In the genomic region with DNA sequence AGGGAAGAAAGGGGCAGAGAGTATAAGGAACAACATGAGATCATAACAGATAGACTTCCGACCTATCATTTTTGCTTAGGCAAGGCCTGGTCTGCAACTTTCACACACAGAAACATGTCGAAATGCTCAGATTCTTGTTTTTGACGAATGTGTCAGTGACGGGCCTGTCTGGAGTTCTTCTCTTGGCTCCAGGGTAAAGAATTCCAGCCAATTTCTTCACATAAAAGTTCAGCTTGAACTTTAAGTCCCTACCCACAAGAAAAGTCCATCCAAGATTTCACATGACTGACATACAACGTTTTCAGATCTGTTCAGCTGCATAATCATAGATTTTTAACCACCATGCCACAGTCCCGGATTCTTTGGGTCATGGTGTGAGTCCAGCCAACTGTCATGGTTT, we compare ENCODE assay signal across 26 mouse cellular contexts.
A peak's percentile ranks its signal among the peaks of the same experiment; 100 is the strongest.
DNase-seq lines count a peak whose midpoint lies in the region; ATAC-seq lines count a peak whose summit lies in the region.
"Had no signal": no experiment of that assay in that cellular context is flagged by ENCODE, and none has a peak within 500 bp of the region (broad histone marks: within the 10 kb centered on the region; RNA-seq: fewer than 3 reads in every experiment).

No protein-coding gene starts in this region.

- no peaks in the 10 kb centered on the region for H3K4me1 ChIP-seq in embryonic facial prominence, embryonic 15.5 days
- H3K4me1 ChIP-seq in hindbrain, embryonic 16.5 days (ENCODE audit: control insufficient read depth, insufficient read depth, low read depth, low read length), result no peaks in the 10 kb centered on the region
- H3K4me1 ChIP-seq: embryonic facial prominence, embryonic 12.5 days; forebrain, embryonic 10.5 days; hindbrain, embryonic 15.5 days; limb, embryonic 15.5 days; liver, embryonic 15.5 days had no signal

- DNase-seq in heart, adult 8-10 months (ENCODE audit: low spot score), result peak; percentile 1
- no peak for DNase-seq in heart, postnatal 14 days
- peak; percentile 6 for DNase-seq in 3T3-L1 (ENCODE audit: low read depth, low spot score)
- DNase-seq in lung, postnatal 10 days, result peak; percentile 61
- no peak for DNase-seq in kidney, adult 11 months
- DNase-seq: adrenal gland, adult 2 months; cerebellum, adult 9-11 months; forebrain, postnatal 0 days; gastrocnemius, adult 2 months; heart, adult 2 months; heart, postnatal 4 days; kidney, adult 2 months; kidney, postnatal 10 days; layer of hippocampus, postnatal 36 days; retina, postnatal 1 day; thymus, postnatal 25 days had no signal

- no peaks in the 10 kb centered on the region for H3K9me3 ChIP-seq in embryonic facial prominence, embryonic 15.5 days (replicated peaks)
- peaks cover 2% of the 10 kb centered on the region; the same call in 1 of the 2 replicates for H3K9me3 ChIP-seq in hindbrain, embryonic 16.5 days (ENCODE audit: control insufficient read depth, low read length)
- H3K9me3 ChIP-seq: hindbrain, embryonic 15.5 days; limb, embryonic 15.5 days; liver, embryonic 15.5 days had no signal

- H3K9ac ChIP-seq in embryonic facial prominence, embryonic 15.5 days, result no peak overlapping the region
- no peak overlapping the region for H3K9ac ChIP-seq in hindbrain, embryonic 16.5 days (ENCODE audit: low read depth, low read length)
- H3K9ac ChIP-seq: embryonic facial prominence, embryonic 12.5 days; forebrain, postnatal 0 days; hindbrain, embryonic 15.5 days; limb, embryonic 15.5 days; liver, embryonic 15.5 days had no signal

- no peak overlapping the region for H3K27ac ChIP-seq in embryonic facial prominence, embryonic 15.5 days (replicated peaks)
- no peak overlapping the region for H3K27ac ChIP-seq in hindbrain, embryonic 16.5 days (ENCODE audit: low read depth, low read length)
- H3K27ac ChIP-seq: embryonic facial prominence, embryonic 12.5 days; forebrain, embryonic 10.5 days; gastrocnemius, adult 2 months; heart, adult 2 months; hindbrain, embryonic 15.5 days; layer of hippocampus, adult 2 months; limb, embryonic 15.5 days; liver, embryonic 15.5 days had no signal

- ATAC-seq in embryonic facial prominence, embryonic 15.5 days (ENCODE audit: insufficient number of reproducible peaks, low FRiP score, low TSS enrichment, low read depth), result peak; percentile 29; the same call in 1 of the 2 replicates
- ATAC-seq in hindbrain, embryonic 16.5 days, result no peak
- no peak for ATAC-seq in megakaryocyte-erythroid progenitor cell, adult 5-6 weeks (replicated peaks; ENCODE audit: low FRiP score, low TSS enrichment, poor library complexity, severe bottlenecking)
- ATAC-seq: forebrain, postnatal 0 days; midbrain, embryonic 16.5 days had no signal

- 44% methylated on average over 6 of the region's 6 CpGs for WGBS in embryonic facial prominence, embryonic 15.5 days
- 82% methylated on average over 6 of the region's 6 CpGs for WGBS in hindbrain, embryonic 16.5 days

- H3K27me3 ChIP-seq in embryonic facial prominence, embryonic 15.5 days, result no peaks in the 10 kb centered on the region
- H3K27me3 ChIP-seq in hindbrain, embryonic 16.5 days (replicated peaks; ENCODE audit: control insufficient read depth, insufficient read depth, low read length), result no peaks in the 10 kb centered on the region
- H3K27me3 ChIP-seq: embryonic facial prominence, embryonic 12.5 days; hindbrain, embryonic 15.5 days; limb, embryonic 15.5 days; liver, embryonic 15.5 days had no signal

- no peak overlapping the region for H3K4me2 ChIP-seq in embryonic facial prominence, embryonic 15.5 days (replicated peaks)
- H3K4me2 ChIP-seq in hindbrain, embryonic 16.5 days (ENCODE audit: low read length), result no peak overlapping the region
- H3K4me2 ChIP-seq: embryonic facial prominence, embryonic 12.5 days; hindbrain, embryonic 15.5 days; limb, embryonic 15.5 days; liver, embryonic 15.5 days had no signal

- H3K4me3 ChIP-seq in embryonic facial prominence, embryonic 15.5 days (replicated peaks), result no peak overlapping the region
- no peak overlapping the region for H3K4me3 ChIP-seq in hindbrain, embryonic 16.5 days (ENCODE audit: low read length)
- H3K4me3 ChIP-seq: embryonic facial prominence, embryonic 12.5 days; forebrain, embryonic 10.5 days; gastrocnemius, adult 2 months; heart, adult 2 months; hindbrain, embryonic 15.5 days; layer of hippocampus, adult 2 months; limb, embryonic 15.5 days; liver, embryonic 15.5 days had no signal

- H3K36me3 ChIP-seq in embryonic facial prominence, embryonic 15.5 days, result no peaks in the 10 kb centered on the region
- H3K36me3 ChIP-seq in hindbrain, embryonic 16.5 days (ENCODE audit: control insufficient read depth, insufficient read depth, low read length), result no peaks in the 10 kb centered on the region
- H3K36me3 ChIP-seq: embryonic facial prominence, embryonic 12.5 days; forebrain, embryonic 10.5 days; hindbrain, embryonic 15.5 days; limb, embryonic 15.5 days; liver, embryonic 15.5 days had no signal

- intact Hi-C loops in heart, postnatal 14 days (cut with DNase I), result no loop called here

Comparison
In these comparisons a context has a peak if more than half of its experiments do, and no peak if none do; other contexts are left out.
1. DNase-seq: peak in heart, adult 8-10 months (single experiment), 3T3-L1 (single experiment) and lung, postnatal 10 days (single experiment); none in heart, postnatal 14 days (0 of 2) and kidney, adult 11 months (single experiment).